Mouse (Mus musculus) embryonic facial prominence, embryonic 10.5 days (tissue): Measurements from ENCODE around the gene Plekhm1. TPM values are rescaled to one million over a fixed set of nuclear protein-coding genes. Genes with fewer than 3 reads are reported as not detected.
"Not testable (repeated sequence)": the region's sequence is repeated elsewhere in the genome, so short reads cannot be mapped to it uniquely, and the experiment has no call there.

Experiments
- DNase-seq: peaks from one replicate; pipeline ENCODE4 v3.0.0-alpha.2; 2017; ENCODE audit warnings: low spot score
- H3K27ac ChIP-seq: fragments of 300-500 bp; sonication (generic); replicated peaks from 2 replicates; pipeline ENCODE4 v1.5.1; 2016; ENCODE audit warnings: mild to moderate bottlenecking
- H3K27me3 ChIP-seq: fragments of 300-500 bp; sonication (generic); replicated peaks from 2 replicates; pipeline ENCODE4 v1.6.1; 2016; ENCODE audit warnings: low read depth, mild to moderate bottlenecking; ENCODE audit not compliant: poor library complexity, severe bottlenecking
- H3K36me3 ChIP-seq: fragments of 300-500 bp; sonication (generic); replicated peaks from 2 replicates; pipeline ENCODE4 v1.6.1; 2016; ENCODE audit warnings: mild to moderate bottlenecking, moderate library complexity
- H3K4me1 ChIP-seq: fragments of 300-500 bp; sonication (generic); 2 replicates; pipeline ENCODE4 v1.6.1; 2016
- H3K4me3 ChIP-seq: fragments of 300-500 bp; sonication (generic); 2 replicates; pipeline ENCODE4 v1.5.1; 2016; ENCODE audit warnings: mild to moderate bottlenecking, moderate library complexity
- H3K9me3 ChIP-seq: fragments of 300-500 bp; sonication (generic); 2 replicates; pipeline ENCODE4 v1.6.1; 2016; ENCODE audit warnings: mild to moderate bottlenecking
- WGBS: fragments of 180-500 bp; shearing (Covaris S2); methylation state at CpG from one replicate; pipeline ENCODE4 v1.1.7; 2016; 5-methylcytosine and 5-hydroxymethylcytosine counted together
- polyA plus RNA-seq: library from polyadenylated mRNA; unstranded; fragments of >200 nt; fragmentation: Nextera tagmentation; extraction: Ambion mirVana; gene quantifications from 2 replicates; pipeline ENCODE4 v1.2.1, GENCODE M21; 2016

The Plekhm1 gene
- 8.1 and 8.9 TPM in 2 replicates for polyA plus RNA-seq

DNA sequence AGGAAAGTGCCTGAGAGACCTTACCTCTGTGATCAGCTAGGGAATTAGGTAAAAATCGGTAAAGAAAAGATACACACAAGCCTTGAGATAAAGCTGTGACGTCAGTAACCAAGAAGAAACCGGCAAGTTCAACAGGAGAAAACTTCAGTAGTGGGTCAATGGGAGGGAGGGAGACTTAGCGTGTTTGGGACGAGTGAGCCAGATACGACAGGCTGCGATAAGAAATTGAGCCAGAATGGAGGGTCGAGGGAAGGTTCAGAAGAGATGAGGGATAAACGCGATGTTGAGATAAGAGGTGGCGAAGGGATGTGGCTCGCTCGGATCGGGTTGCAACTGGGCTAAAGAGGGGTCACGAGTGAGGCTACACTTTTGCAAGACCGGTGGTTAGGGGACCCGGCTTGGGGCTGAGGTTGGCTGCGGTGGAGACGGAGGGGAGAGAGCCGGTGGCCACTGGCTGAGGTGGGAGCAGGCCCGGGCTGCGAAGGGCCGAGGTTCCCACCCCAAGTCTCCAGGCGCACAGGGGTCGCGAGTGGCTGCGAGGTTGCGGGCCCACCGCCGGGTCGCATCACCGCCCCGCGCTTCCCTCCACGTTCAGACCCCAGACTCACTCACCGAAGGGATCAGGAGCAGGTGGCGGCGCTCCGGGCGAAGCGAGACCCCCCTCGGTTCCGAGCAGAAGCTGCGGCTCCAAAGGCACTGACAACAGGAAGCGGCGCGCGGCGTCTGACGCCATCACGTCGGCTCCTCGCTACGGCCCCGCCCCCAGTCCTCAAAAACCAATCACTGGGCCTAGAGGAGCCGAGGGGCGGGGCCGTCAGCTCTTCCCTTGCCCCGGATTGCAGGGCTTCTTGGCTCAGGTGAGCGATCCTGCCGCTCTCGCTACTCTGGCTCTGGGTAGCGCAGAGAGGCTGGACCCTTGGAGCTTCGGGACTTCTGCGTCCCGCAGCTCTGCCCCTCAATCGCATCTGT lies at the start of gene Plekhm1:
Gene Plekhm1 (minus strand): TSS at position 707 of the 969 bp plus-strand sequence.
- H3K27me3 ChIP-seq: no peaks in the 10 kb centered on the region
- DNase-seq: peak; percentile 97
- peaks cover 7% of the 10 kb centered on the region; the same call in 1 of the 2 replicates for H3K36me3 ChIP-seq
- H3K4me3 ChIP-seq: peak within 1 kb of the TSS; percentile 93
- peak within 1 kb of the TSS; percentile 87 for H3K27ac ChIP-seq
- H3K9me3 ChIP-seq: no peaks in the 10 kb centered on the region
- H3K4me1 ChIP-seq: peaks cover 24% of the 10 kb centered on the region
- under 1% methylated on average over 67 of the region's 67 CpGs for WGBS

DNA sequence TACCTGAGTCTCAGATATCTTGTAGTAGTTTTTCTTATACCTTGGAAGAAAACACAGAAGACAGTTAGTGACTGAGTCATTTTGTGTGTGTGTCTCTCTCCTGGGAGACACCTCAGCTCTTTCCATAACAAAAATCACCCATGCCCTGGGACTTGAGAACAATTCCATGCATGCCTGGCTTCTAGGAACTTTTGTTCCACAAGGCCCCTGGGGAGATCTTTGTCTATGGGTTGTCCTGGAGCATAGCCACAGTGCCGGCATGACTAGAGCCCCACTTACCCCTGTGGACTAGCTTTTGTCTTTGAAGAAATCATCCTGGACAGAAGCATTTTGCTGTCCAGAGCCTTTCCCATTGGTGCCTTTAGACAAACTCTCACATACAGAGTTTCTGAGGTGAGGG lies 38.6 kb upstream of the Plekhm1 start:
- WGBS: 60% methylated on average over 1 of the region's 1 CpGs
- H3K27ac ChIP-seq, H3K36me3 ChIP-seq, H3K4me1 ChIP-seq, H3K9me3 ChIP-seq, H3K27me3 ChIP-seq, DNase-seq, H3K4me3 ChIP-seq: not testable (repeated sequence)

DNA sequence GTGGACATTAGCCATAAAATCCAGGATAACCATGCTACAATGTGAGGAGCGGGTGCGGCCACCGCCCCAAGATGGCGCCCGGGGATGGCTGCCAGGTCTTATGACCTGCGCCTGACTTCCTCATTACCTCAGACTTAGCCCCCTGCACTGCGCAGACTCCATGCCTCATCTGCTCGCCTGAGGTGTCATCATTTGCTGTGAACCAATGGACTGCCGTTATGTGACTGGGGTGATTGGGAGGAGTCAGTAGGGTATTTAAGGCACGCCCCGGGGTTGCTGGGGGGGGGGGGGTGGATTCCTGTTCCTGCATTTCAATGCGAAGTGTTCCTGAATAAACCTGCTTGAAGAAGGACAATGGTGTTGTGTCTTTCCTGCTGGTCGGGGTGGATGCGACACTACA lies 37.2 kb upstream of the Plekhm1 start:
- H3K27me3 ChIP-seq, H3K4me3 ChIP-seq, H3K4me1 ChIP-seq, H3K27ac ChIP-seq, H3K9me3 ChIP-seq, DNase-seq, H3K36me3 ChIP-seq: not testable (repeated sequence)
- 90% methylated on average over 14 of the region's 14 CpGs for WGBS

DNA sequence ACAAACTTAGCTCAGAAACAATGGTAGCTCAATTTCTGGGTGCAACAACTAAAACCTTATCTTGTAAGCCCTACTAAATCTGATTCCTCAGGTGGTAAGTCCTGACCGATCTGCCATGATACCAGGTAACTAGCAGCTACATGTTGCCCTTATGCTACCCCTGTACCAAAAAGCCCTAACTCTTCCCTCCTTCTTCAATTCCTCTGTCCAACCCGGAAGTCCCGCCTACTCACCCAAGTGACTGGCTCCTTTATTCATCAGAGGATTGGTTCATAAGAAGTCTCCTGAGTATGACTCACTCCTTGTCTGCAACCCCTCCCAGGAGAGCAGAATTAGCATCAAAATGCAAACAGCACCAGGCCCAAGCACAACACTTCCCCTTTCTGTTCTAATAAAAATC lies 31.2 kb upstream of the Plekhm1 start:
- 87% methylated on average over 3 of the region's 3 CpGs for WGBS
- Histone ChIP-seq H3K4me1 (no peaks in the 10 kb centered on the region), H3K27me3 (no peaks in the 10 kb centered on the region), H3K27ac (no peak overlapping the region), H3K9me3 (no peaks in the 10 kb centered on the region), H3K36me3 (no peaks in the 10 kb centered on the region), H3K4me3 (no peak overlapping the region)
- no peak for DNase-seq

DNA sequence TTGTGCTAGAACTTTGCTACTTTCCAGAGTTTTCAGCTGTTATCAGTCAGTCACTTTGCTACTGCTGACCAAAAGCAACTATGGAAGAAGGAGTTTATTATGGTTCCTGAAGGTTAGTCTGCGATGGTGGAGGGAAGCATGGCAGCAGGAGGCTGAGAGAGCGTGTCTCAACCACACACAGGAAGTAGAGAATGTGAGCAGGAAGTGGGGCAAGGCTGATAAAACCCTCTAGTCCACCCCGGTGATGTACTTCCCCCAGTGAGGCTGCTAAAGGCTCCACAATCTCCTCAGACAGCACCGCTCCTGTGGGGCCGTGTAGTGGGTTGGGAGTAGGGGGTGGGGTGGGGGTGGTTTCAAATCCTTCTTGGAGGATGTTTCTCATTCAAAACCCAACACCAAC lies 23.8 kb upstream of the Plekhm1 start:
- no peak for DNase-seq
- Histone ChIP-seq H3K27me3 (no peaks in the 10 kb centered on the region), H3K27ac (no peak overlapping the region), H3K4me3 (no peak overlapping the region), H3K36me3 (no peaks in the 10 kb centered on the region), H3K9me3 (no peaks in the 10 kb centered on the region), H3K4me1 (no peaks in the 10 kb centered on the region)
- WGBS: 84% methylated on average over 5 of the region's 5 CpGs

GRCm38 (mm10) chr11:103425031-103425430 lies 12.5 kb upstream of the Plekhm1 start:
- Histone ChIP-seq H3K9me3 (no peaks in the 10 kb centered on the region), H3K4me3 (no peak overlapping the region), H3K27ac (no peak overlapping the region), H3K4me1 (peaks cover 7% of the 10 kb centered on the region), H3K36me3 (no peaks in the 10 kb centered on the region), H3K27me3 (no peaks in the 10 kb centered on the region)
- no peak for DNase-seq
- WGBS: 28% methylated on average over 5 of the region's 5 CpGs

DNA sequence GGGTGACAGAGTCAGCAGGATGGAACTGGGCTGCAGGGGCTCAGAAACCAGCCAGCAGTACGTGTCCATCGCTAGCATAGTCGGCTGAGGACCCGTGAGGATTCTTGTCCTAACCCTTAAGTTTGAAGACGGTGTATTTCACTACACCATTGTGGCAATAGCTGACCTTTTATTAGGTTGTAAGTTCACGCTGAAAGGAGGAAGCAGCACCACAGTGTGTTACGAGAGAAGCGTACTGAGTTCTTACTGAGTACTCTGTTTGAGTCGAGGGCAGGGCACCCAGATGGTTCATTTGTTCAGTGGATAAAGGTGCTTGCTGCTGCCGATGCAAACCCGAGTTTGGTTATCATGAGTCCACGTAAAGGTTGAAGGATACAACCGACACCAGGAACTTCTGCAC lies 7.2 kb upstream of the Plekhm1 start:
- H3K27ac ChIP-seq: no peak overlapping the region
- no peak for DNase-seq
- WGBS: 87% methylated on average over 13 of the region's 13 CpGs

DNA sequence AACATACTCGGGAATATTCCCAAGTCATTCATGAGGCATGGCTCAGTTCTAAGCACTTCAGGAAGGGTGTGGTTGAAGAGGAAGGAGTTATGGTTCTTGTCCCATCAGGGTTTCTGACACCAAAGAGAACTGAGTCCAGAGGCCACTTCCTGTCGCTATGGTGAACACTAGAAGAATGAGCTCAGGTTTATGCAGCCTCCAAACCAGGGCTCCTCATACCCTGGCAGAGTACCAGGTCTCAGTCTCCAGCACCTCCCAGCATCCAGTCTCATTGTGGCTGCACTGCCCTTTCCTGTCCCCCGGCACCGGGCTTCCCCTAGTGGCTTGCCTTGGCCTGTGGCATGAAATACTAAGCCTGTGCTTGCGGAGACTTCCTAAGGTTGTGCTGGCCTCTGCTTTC lies 6.7 kb upstream of the Plekhm1 start:
- no peak overlapping the region for H3K4me3 ChIP-seq
- H3K9me3 ChIP-seq: no peaks in the 10 kb centered on the region
- DNase-seq: no peak
- H3K36me3 ChIP-seq: no peaks in the 10 kb centered on the region
- H3K27me3 ChIP-seq: no peaks in the 10 kb centered on the region
- peaks cover 7% of the 10 kb centered on the region for H3K4me1 ChIP-seq
- WGBS: 74% methylated on average over 5 of the region's 5 CpGs
- no peak overlapping the region for H3K27ac ChIP-seq

More for the DNA sequence above, 7.2 kb upstream of the Plekhm1 start:
- no peaks in the 10 kb centered on the region for H3K9me3 ChIP-seq
- H3K4me1 ChIP-seq: peaks cover 7% of the 10 kb centered on the region
- no peaks in the 10 kb centered on the region for H3K36me3 ChIP-seq
- H3K4me3 ChIP-seq: no peak overlapping the region
- no peaks in the 10 kb centered on the region for H3K27me3 ChIP-seq

- peak overlapping the region; percentile 93; the same call in 1 of the 2 replicates for H3K4me3 ChIP-seq
- no peak overlapping the region for H3K27ac ChIP-seq
- peaks cover 24% of the 10 kb centered on the region for H3K4me1 ChIP-seq
- H3K9me3 ChIP-seq: no peaks in the 10 kb centered on the region
- peaks cover 7% of the 10 kb centered on the region; the same call in 1 of the 2 replicates for H3K36me3 ChIP-seq
- no peaks in the 10 kb centered on the region for H3K27me3 ChIP-seq
- no peak for DNase-seq
- WGBS: 91% methylated on average over 1 of the region's 1 CpGs
Measured at GRCm38 (mm10) chr11:103413516-103413915, 1.0 kb upstream of the Plekhm1 start.

GRCm38 (mm10) chr11:103412950-103413423 lies 500 bp upstream of the Plekhm1 start:
- peaks cover 7% of the 10 kb centered on the region; the same call in 1 of the 2 replicates for H3K36me3 ChIP-seq
- peak overlapping the region; percentile 87 for H3K27ac ChIP-seq
- peak overlapping the region; percentile 93 for H3K4me3 ChIP-seq
- H3K4me1 ChIP-seq: peaks cover 24% of the 10 kb centered on the region
- no peak for DNase-seq
- WGBS: 2% methylated on average over 14 of the region's 14 CpGs
- H3K27me3 ChIP-seq: no peaks in the 10 kb centered on the region
- no peaks in the 10 kb centered on the region for H3K9me3 ChIP-seq

GRCm38 (mm10) chr11:103411301-103411700 lies 1.2 kb downstream of the Plekhm1 start:
- H3K4me1 ChIP-seq: peaks cover 24% of the 10 kb centered on the region
- WGBS: 82% methylated on average over 1 of the region's 1 CpGs
- no peak overlapping the region for H3K27ac ChIP-seq
- H3K27me3 ChIP-seq: no peaks in the 10 kb centered on the region
- peak overlapping the region; percentile 93; the same call in 1 of the 2 replicates for H3K4me3 ChIP-seq
- DNase-seq: no peak
- H3K9me3 ChIP-seq: no peaks in the 10 kb centered on the region
- peaks cover 12% of the 10 kb centered on the region; the same call in 1 of the 2 replicates for H3K36me3 ChIP-seq

DNA sequence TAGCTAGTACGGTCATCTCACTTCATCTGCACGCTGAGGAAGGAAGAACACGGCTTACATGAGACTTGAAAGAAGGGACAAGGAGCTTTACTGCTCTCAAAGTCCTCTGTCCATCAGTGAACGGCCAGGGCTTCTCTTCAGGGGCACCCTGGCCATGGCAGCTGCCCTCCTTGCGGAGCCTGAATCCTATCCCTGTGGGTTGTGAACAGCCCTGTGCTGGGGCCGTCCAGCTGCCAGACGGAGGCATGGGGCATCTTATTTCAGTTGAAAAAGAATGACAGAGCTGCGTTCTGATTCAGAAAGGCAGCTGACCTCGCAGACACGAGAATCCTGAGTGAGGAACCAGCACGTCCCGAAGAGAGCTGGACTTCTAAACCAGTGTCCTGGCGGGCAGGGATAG lies 3.6 kb downstream of the Plekhm1 start:
- Histone ChIP-seq H3K4me1 (peaks cover 25% of the 10 kb centered on the region), H3K36me3 (peaks cover 26% of the 10 kb centered on the region; the same call in 1 of the 2 replicates), H3K27ac (no peak overlapping the region), H3K9me3 (no peaks in the 10 kb centered on the region), H3K27me3 (no peaks in the 10 kb centered on the region), H3K4me3 (no peak overlapping the region)
- 93% methylated on average over 13 of the region's 13 CpGs for WGBS
- DNase-seq: no peak

DNA sequence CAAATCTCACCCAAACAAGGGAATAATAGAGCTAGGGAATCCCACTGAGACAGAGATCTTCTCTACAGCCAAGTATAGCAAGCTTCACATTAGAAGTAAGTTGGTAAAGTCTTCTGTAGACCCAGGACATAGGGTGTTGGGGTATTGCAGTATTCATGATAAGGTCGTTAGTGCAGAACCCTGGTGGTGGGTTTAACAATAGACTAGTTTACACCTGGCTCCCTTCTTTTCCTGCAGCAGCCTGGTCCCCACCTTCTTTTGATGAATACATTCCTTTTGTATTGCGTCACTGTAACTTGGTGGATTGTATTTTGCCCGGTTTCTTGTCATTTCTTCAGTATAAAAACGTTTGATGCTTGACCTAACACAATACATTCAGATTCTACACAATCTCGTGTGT lies 5.4 kb downstream of the Plekhm1 start:
- H3K4me3 ChIP-seq, H3K9me3 ChIP-seq, H3K27ac ChIP-seq, H3K27me3 ChIP-seq, DNase-seq: not testable (repeated sequence)
- H3K4me1 ChIP-seq: peaks cover 19% of the 10 kb centered on the region
- peaks cover 43% of the 10 kb centered on the region for H3K36me3 ChIP-seq
- WGBS: 70% methylated on average over 5 of the region's 5 CpGs
